ENCODE assay signal across 17 mouse cellular contexts in the genomic region with DNA sequence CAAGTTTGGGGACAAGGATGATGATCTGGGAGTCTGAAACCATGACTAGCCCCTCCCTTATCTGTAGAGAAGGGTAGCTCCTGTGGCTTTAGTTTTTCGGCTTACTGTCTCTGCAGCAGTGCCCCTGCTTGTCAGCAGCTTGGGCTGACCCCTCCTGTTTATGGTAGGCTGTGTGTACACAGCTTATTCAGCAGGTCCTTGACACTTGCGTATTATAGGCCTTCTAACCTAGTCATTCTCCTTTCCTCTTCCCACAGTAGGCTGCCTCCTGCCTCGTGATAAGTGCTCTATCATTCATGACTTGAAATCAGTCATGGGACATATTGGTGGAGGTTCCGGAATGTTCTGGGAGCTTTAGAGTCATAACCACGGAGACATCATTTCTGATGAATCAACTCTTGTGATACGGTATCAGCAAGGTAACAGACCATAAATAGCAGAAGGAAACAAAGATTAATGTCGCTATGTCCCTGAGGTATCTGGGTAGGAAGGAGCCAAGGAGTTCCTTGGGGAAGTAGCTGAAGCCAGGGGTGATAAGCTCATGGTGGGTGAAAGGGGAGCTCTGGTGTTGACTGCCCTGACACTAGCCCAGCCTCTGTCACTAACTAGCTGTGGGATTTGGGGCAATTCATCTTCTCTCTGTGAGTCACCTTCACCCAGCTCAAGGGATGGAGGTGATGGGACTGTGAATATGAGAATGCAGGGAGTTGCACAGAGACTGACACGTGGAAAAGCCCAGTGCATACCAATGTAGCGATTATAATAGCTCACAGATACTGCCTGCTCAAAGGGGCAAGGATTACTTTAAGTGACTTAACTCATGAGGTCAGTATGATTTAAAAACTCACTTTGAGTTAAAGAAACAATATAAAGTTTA.
DNase-seq lines count a peak whose midpoint lies in the region; ATAC-seq and TF ChIP-seq lines count a peak whose summit lies in the region.
"Had no signal": no experiment of that assay in that cellular context is flagged by ENCODE, and none has a peak within 500 bp of the region (broad histone marks: within the 10 kb centered on the region; RNA-seq: fewer than 3 reads in every experiment).

No protein-coding gene starts in this region.

- TF ChIP-seq CTCF in intestine, postnatal 0 days (IDR thresholded peaks at IDR 0.05; ENCODE audit: low read depth): no peak
- no peak for TF ChIP-seq CTCF in small intestine, adult 2 months (IDR thresholded peaks at IDR 0.05; ENCODE audit: extremely low read depth, insufficient read length, insufficient replicate concordance, low read depth, low read length)

- H3K27me3 ChIP-seq in intestine, postnatal 0 days (replicated peaks; ENCODE audit: control insufficient read depth, insufficient read depth, low read length): no peaks in the 10 kb centered on the region
- H3K27me3 ChIP-seq in small intestine, adult 2 months (ENCODE audit: control insufficient read depth, insufficient read depth, low read length): no peaks in the 10 kb centered on the region
- H3K27me3 ChIP-seq: embryonic facial prominence, embryonic 15.5 days; forebrain, embryonic 12.5 days; midbrain, embryonic 12.5 days had no signal

- H3K36me3 ChIP-seq in intestine, postnatal 0 days (ENCODE audit: control insufficient read depth, insufficient read depth): no peaks in the 10 kb centered on the region
- H3K36me3 ChIP-seq in small intestine, adult 2 months (ENCODE audit: control insufficient read depth, insufficient read depth, low read length): no peaks in the 10 kb centered on the region
- H3K36me3 ChIP-seq: embryonic facial prominence, embryonic 15.5 days; forebrain, embryonic 12.5 days; G1E; midbrain, embryonic 12.5 days had no signal

- peak; percentile 47 for DNase-seq in kidney, adult 11 months
- no peak for DNase-seq in kidney, postnatal 4 days
- DNase-seq in heart, adult 8-10 months (ENCODE audit: low spot score): no peak
- no peak for DNase-seq in gastrocnemius, postnatal 36 days
- DNase-seq: cerebellum, adult 11 months; cerebellum, postnatal 36 days; lung, adult 18-20 months; lung, postnatal 36 days; spleen, adult 18-20 months; thymus, postnatal 4 days had no signal

- WGBS in intestine, postnatal 0 days: 46% methylated on average over 9 of the region's 9 CpGs
- 41% methylated on average over 9 of the region's 9 CpGs for WGBS in small intestine, adult 2 months

- H3K9me3 ChIP-seq in intestine, postnatal 0 days (ENCODE audit: control insufficient read depth): no peaks in the 10 kb centered on the region
- H3K9me3 ChIP-seq: embryonic facial prominence, embryonic 15.5 days; forebrain, embryonic 12.5 days; midbrain, embryonic 12.5 days had no signal

- TF ChIP-seq POLR2A in small intestine, adult 2 months (IDR thresholded peaks at IDR 0.05; ENCODE audit: low read depth, low read length): no peak

- no peak overlapping the region for H3K4me3 ChIP-seq in brown adipose tissue, adult 24 weeks (ENCODE audit: insufficient read depth, low read depth, low read length)
- H3K4me3 ChIP-seq in intestine, postnatal 0 days (ENCODE audit: low read depth, low read length): no peak overlapping the region
- no peak overlapping the region for H3K4me3 ChIP-seq in small intestine, adult 2 months (ENCODE audit: low read depth, low read length)
- H3K4me3 ChIP-seq: embryonic facial prominence, embryonic 15.5 days; forebrain, embryonic 12.5 days; midbrain, embryonic 12.5 days had no signal

- intact Hi-C loops in gastrocnemius, postnatal 36 days (cut with DNase I): no loop called here

- peak; percentile 64 for ATAC-seq in intestine, postnatal 0 days

- H3K27ac ChIP-seq in brown adipose tissue, adult 24 weeks (replicated peaks; ENCODE audit: low read depth, low read length): peak overlapping the region; percentile 46; the same call in 1 of the 2 replicates
- H3K27ac ChIP-seq in intestine, postnatal 0 days (ENCODE audit: low read depth, low read length): peak overlapping the region; percentile 75
- peak overlapping the region; percentile 63; the same call in 1 of the 2 replicates for H3K27ac ChIP-seq in small intestine, adult 2 months (ENCODE audit: insufficient read depth, low read depth, low read length)
- H3K27ac ChIP-seq: embryonic facial prominence, embryonic 15.5 days; forebrain, embryonic 12.5 days; midbrain, embryonic 12.5 days had no signal

- peaks cover 16% of the 10 kb centered on the region for H3K4me1 ChIP-seq in brown adipose tissue, adult 24 weeks (ENCODE audit: control insufficient read depth, insufficient read depth, insufficient read length, low read length)
- peaks cover 3% of the 10 kb centered on the region; the same call in 1 of the 2 replicates for H3K4me1 ChIP-seq in intestine, postnatal 0 days (replicated peaks; ENCODE audit: control insufficient read depth, insufficient read depth, low read length)
- peaks cover 15% of the 10 kb centered on the region; the same call in 1 of the 2 replicates for H3K4me1 ChIP-seq in small intestine, adult 2 months (ENCODE audit: control insufficient read depth, insufficient read depth, insufficient read length, low read length)
- H3K4me1 ChIP-seq: embryonic facial prominence, embryonic 15.5 days; forebrain, embryonic 12.5 days; midbrain, embryonic 12.5 days had no signal

- no peak overlapping the region for H3K9ac ChIP-seq in intestine, postnatal 0 days (ENCODE audit: low read depth, low read length)
- H3K9ac ChIP-seq: embryonic facial prominence, embryonic 15.5 days; forebrain, embryonic 12.5 days; midbrain, embryonic 12.5 days had no signal

- H3K4me2 ChIP-seq in intestine, postnatal 0 days (replicated peaks; ENCODE audit: low read depth): no peak overlapping the region
- H3K4me2 ChIP-seq: embryonic facial prominence, embryonic 15.5 days; forebrain, embryonic 12.5 days; midbrain, embryonic 12.5 days had no signal
